Mouse (Mus musculus) liver, postnatal 0 days (tissue): Measurements from ENCODE around the gene Plin1. TPM values are rescaled to one million over a fixed set of nuclear protein-coding genes. Genes with fewer than 3 reads are reported as not detected.

ENCODE experiments used
- ATAC-seq: fragments of 200-750 bp; cut with Nextera tagmentation; 2 replicates; pipeline ENCODE4 v1.8.0; 2017; ENCODE audit warnings: mild to moderate bottlenecking, moderate library complexity
- DNase-seq: peaks from one replicate; pipeline ENCODE4 v3.0.0-alpha.2; 2016
- H3K27ac ChIP-seq: fragments of 300-500 bp; sonication (generic); 2 replicates; pipeline ENCODE4 v1.5.1; 2014; ENCODE audit warnings: antibody characterized with exemption, moderate library complexity, mild to moderate bottlenecking, low read depth
- H3K27me3 ChIP-seq: fragments of 300-500 bp; sonication (generic); 2 replicates; pipeline ENCODE4 v1.6.1; 2014; ENCODE audit warnings: low read length, control low read depth, mixed read lengths; ENCODE audit not compliant: insufficient read depth
- H3K36me3 ChIP-seq: fragments of 300-500 bp; sonication (generic); replicated peaks from 2 replicates; pipeline ENCODE4 v1.6.1; 2014; ENCODE audit warnings: mild to moderate bottlenecking, control low read depth, low read length, moderate library complexity, mixed read lengths; ENCODE audit not compliant: insufficient read depth
- H3K4me1 ChIP-seq: fragments of 300-500 bp; sonication (generic); 2 replicates; pipeline ENCODE4 v1.6.1; 2014; ENCODE audit warnings: antibody characterized with exemption, mild to moderate bottlenecking, control low read depth; ENCODE audit not compliant: insufficient read depth
- H3K4me2 ChIP-seq: fragments of 300-500 bp; sonication (generic); 2 replicates; pipeline ENCODE4 v1.6.1; 2014; ENCODE audit warnings: low read depth, mild to moderate bottlenecking, low read length, moderate library complexity, mixed read lengths
- H3K4me3 ChIP-seq: fragments of 300-500 bp; sonication (generic); 2 replicates; pipeline ENCODE4 v1.5.1; 2014; ENCODE audit warnings: low read depth, low read length
- H3K9ac ChIP-seq: fragments of 300-500 bp; sonication (generic); replicated peaks from 2 replicates; pipeline ENCODE4 v1.6.1; 2014; ENCODE audit warnings: mild to moderate bottlenecking, moderate library complexity
- H3K9me3 ChIP-seq: fragments of 300-500 bp; sonication (generic); 2 replicates; pipeline ENCODE4 v1.6.1; 2016; ENCODE audit warnings: mild to moderate bottlenecking, control low read depth, low read length, mixed read lengths
- CTCF ChIP-seq: sonication (generic); IDR thresholded peaks from 2 replicates; pipeline ENCODE4 v1.5.1; 2016; ENCODE audit warnings: antibody characterized with exemption, low read depth
- EP300 ChIP-seq: IDR thresholded peaks from 2 replicates; pipeline ENCODE4 v1.6.1; 2016; ENCODE audit warnings: antibody characterized with exemption, low read depth, mild to moderate bottlenecking
- WGBS: fragments of 180-500 bp; shearing (Covaris S2); extraction: QIAGEN DNeasy Blood & Tissue Kit; methylation state at CpG from one replicate; pipeline ENCODE4 v1.1.7; 2014; ENCODE audit not compliant: insufficient replicate concordance; 5-methylcytosine and 5-hydroxymethylcytosine counted together
- polyA plus RNA-seq: library from polyadenylated mRNA; unstranded; fragments of >200 nt; fragmentation: Nextera tagmentation; extraction: Ambion mirVana; gene quantifications from 2 replicates; pipeline ENCODE4 v1.2.1, GENCODE M21; 2015

The Plin1 gene
- polyA plus RNA-seq, 1 experiment from 2014 or later, result not detected

DNA sequence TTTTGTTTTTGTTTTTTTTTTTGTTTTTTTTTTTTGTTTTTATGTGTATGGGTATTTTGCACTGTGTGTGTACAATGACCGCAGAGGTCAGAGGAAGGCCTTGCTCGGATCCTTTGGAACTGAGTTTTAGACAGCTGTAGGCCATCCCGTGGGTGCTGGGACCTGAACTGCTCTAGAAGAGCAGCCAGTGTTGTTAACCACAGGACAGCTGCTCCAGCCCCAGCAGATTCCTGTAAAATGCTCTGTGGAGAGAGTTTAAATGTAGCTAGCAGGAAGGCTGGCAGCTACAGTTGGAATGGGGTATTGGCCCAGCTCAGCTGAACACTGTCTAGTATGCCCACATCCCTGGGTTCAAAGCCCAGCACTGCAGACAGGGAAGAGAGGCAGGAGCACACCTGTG lies 37.0 kb upstream of the Plin1 start:
- H3K9ac ChIP-seq, result no peak overlapping the region
- no peaks in the 10 kb centered on the region for H3K36me3 ChIP-seq
- no peak for ATAC-seq
- TF ChIP-seq EP300 (no peak), CTCF (no peak)
- H3K4me3 ChIP-seq, result no peak overlapping the region
- H3K27me3 ChIP-seq, result no peaks in the 10 kb centered on the region
- no peaks in the 10 kb centered on the region for H3K9me3 ChIP-seq
- H3K4me2 ChIP-seq, result no peak overlapping the region
- 65% methylated on average over 3 of the region's 3 CpGs for whole genome bisulfite sequencing
- no peak overlapping the region for H3K27ac ChIP-seq
- DNase-seq, result no peak
- no peaks in the 10 kb centered on the region for H3K4me1 ChIP-seq

- 32% methylated on average over 1 of the region's 1 CpGs for WGBS
- TF ChIP-seq EP300 (no peak), CTCF (peak; percentile 15; the same call in 1 of the 2 replicates)
- H3K36me3 ChIP-seq, result no peaks in the 10 kb centered on the region
- H3K9me3 ChIP-seq, result no peaks in the 10 kb centered on the region
- no peak overlapping the region for H3K27ac ChIP-seq
- no peak for ATAC-seq
- no peak overlapping the region for H3K4me3 ChIP-seq
- H3K4me2 ChIP-seq, result no peak overlapping the region
- H3K4me1 ChIP-seq, result no peaks in the 10 kb centered on the region
- H3K9ac ChIP-seq, result no peak overlapping the region
- no peaks in the 10 kb centered on the region for H3K27me3 ChIP-seq
- DNase-seq, result no peak
These were observed 33.3 kb upstream of the Plin1 start for GRCm38 (mm10) chr7:79765991-79766390.

- H3K27me3 ChIP-seq, result no peaks in the 10 kb centered on the region
- no peak overlapping the region for H3K9ac ChIP-seq
- no peaks in the 10 kb centered on the region; the same call in 1 of the 2 replicates for H3K4me1 ChIP-seq
- no peaks in the 10 kb centered on the region for H3K9me3 ChIP-seq
- no peaks in the 10 kb centered on the region for H3K36me3 ChIP-seq
- DNase-seq (no peak), ATAC-seq (no peak)
- no peak overlapping the region for H3K4me3 ChIP-seq
- no peak overlapping the region for H3K27ac ChIP-seq
- no peak for TF ChIP-seq EP300
- TF ChIP-seq CTCF, result no peak
- 66% methylated on average over 8 of the region's 8 CpGs for WGBS
- no peak overlapping the region for H3K4me2 ChIP-seq
These were observed 29.4 kb upstream of the Plin1 start for GRCm38 (mm10) chr7:79762106-79762505.

DNA sequence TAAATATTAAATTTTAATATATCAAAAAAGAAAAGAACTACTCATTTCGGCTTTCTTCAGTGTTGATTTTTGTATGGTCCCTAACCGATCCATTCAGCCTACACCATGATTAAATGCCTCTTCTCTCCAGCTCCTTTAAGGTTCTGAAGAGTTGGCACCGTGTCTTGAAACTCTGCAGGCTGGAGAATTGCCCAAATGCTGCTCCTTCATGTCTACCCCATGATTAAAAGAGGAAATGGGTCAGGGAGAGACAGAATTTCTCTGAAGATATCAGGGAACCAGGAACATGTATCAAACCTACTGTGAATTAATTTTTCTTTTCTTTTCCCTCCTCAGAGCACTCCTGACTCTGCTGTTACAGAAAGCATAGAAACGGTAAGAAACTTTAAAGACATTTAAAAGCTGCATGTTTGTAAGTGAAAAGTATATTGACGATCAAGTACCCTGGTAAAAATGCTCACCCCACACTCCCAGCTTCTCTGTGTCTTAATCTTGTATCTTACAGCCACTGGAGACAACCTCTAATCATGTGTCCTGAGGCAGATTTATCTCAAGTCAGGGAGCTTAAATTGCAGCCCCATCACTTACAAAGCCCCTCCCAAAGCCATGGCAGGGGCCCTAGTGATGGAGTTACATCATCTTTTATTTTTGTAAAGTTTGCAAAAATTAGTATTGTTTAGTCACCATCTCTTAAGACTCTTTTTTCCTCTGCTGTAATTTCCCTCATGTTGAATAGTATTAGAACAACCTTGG lies 28.6 kb upstream of the Plin1 start:
- no peak overlapping the region for H3K4me3 ChIP-seq
- TF ChIP-seq EP300 (no peak), CTCF (no peak)
- 59% methylated on average over 5 of the region's 5 CpGs for WGBS

DNA sequence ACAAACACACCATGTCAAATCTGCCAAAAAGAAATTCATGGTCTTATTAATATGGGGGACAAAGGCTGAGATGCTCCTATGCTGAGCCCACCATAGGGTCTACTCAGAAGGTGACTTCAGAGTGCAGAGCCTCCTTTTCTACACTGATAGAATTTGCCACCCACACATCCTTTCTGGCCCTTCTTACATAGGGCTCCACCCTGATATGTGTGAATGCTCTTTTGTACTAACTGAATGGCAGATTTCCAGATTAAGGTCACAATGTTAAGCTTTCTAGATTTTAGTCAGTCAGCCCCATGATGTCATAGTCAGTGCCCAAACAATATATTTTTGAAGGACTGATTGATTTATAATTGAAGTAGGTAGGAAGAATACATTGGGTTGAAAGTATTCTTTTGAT lies 27.1 kb upstream of the Plin1 start:
- TF ChIP-seq EP300 (no peak), CTCF (no peak)
- no peak for ATAC-seq
- Histone ChIP-seq H3K36me3 (no peaks in the 10 kb centered on the region), H3K9ac (no peak overlapping the region), H3K4me3 (no peak overlapping the region), H3K9me3 (no peaks in the 10 kb centered on the region), H3K4me1 (no peaks in the 10 kb centered on the region; the same call in 1 of the 2 replicates), H3K27ac (no peak overlapping the region), H3K27me3 (no peaks in the 10 kb centered on the region), H3K4me2 (no peak overlapping the region)
- no peak for DNase-seq

More for the DNA sequence above, 28.6 kb upstream of the Plin1 start:
- Histone ChIP-seq H3K27ac (no peak overlapping the region), H3K36me3 (no peaks in the 10 kb centered on the region), H3K4me1 (no peaks in the 10 kb centered on the region; the same call in 1 of the 2 replicates), H3K27me3 (no peaks in the 10 kb centered on the region), H3K9ac (no peak overlapping the region), H3K9me3 (no peaks in the 10 kb centered on the region), H3K4me2 (no peak overlapping the region)
- ATAC-seq (no peak), DNase-seq (no peak)

GRCm38 (mm10) chr7:79758176-79758575 lies 25.5 kb upstream of the Plin1 start:
- no peaks in the 10 kb centered on the region for H3K36me3 ChIP-seq
- H3K4me3 ChIP-seq, result no peak overlapping the region
- H3K4me2 ChIP-seq, result no peak overlapping the region
- TF ChIP-seq EP300 (no peak), CTCF (no peak)
- DNase-seq (peak; percentile 62), ATAC-seq (peak; percentile 75)
- H3K4me1 ChIP-seq, result no peaks in the 10 kb centered on the region; the same call in 1 of the 2 replicates
- WGBS, result 36% methylated on average over 6 of the region's 6 CpGs
- no peak overlapping the region for H3K27ac ChIP-seq
- no peaks in the 10 kb centered on the region for H3K27me3 ChIP-seq
- H3K9ac ChIP-seq, result no peak overlapping the region
- H3K9me3 ChIP-seq, result no peaks in the 10 kb centered on the region
